Mouse (Mus musculus) heart, adult 2 months (tissue): ENCODE results near the gene Cyp2j7. TPM values are rescaled to one million over a fixed set of nuclear protein-coding genes. Genes with fewer than 3 reads are reported as not detected.
"Not testable (repeated sequence)": the region's sequence is repeated elsewhere in the genome, so short reads cannot be mapped to it uniquely, and the experiment has no call there.

ENCODE experiments used
- DNase-seq, 2 experiments: peaks; one replicate each; pipeline ENCODE4 v3.0.0; 2021
- H3K27ac ChIP-seq: fragments of 200-600 bp; 2 replicates; pipeline ENCODE4 v1.8.1; 2022
- H3K27me3 ChIP-seq: fragments of 200-500 bp; 2 replicates; pipeline ENCODE4 v1.6.1; 2012; ENCODE audit warnings: mild to moderate bottlenecking, low read length, inconsistent platforms, mixed read lengths; ENCODE audit not compliant: control insufficient read depth, insufficient read depth
- H3K36me3 ChIP-seq: fragments of 200-500 bp; 2 replicates; pipeline ENCODE4 v1.6.1; 2012; ENCODE audit warnings: low read length, inconsistent platforms; ENCODE audit not compliant: control insufficient read depth, insufficient read depth
- H3K4me1 ChIP-seq: fragments of 200-500 bp; 2 replicates; pipeline ENCODE4 v1.6.1; 2011; ENCODE audit warnings: low read length; ENCODE audit not compliant: control insufficient read depth, insufficient read depth
- H3K4me3 ChIP-seq: fragments of 200-600 bp; 2 replicates; pipeline ENCODE4 v1.8.1; 2022
- H3K79me2 ChIP-seq: fragments of 200-500 bp; replicated peaks from 2 replicates; pipeline ENCODE4 v1.6.1; 2012; ENCODE audit warnings: mild to moderate bottlenecking, inconsistent platforms, low read length, moderate library complexity, mixed read lengths; ENCODE audit not compliant: control insufficient read depth, insufficient read depth
- H3K9ac ChIP-seq: fragments of 200-500 bp; 2 replicates; pipeline ENCODE4 v1.6.1; 2012; ENCODE audit warnings: low read depth, mild to moderate bottlenecking, control low read depth, inconsistent platforms, low read length, mixed read lengths
- CTCF ChIP-seq: fragments of 200-600 bp; IDR thresholded peaks from 2 replicates; pipeline ENCODE4 v1.8.1; 2022; ENCODE audit warnings: antibody characterized with exemption, mild to moderate bottlenecking, moderate library complexity
- EP300 ChIP-seq: fragments of 200-500 bp; IDR thresholded peaks from 2 replicates; pipeline ENCODE4 v1.6.1; 2011; ENCODE audit warnings: low read depth, low read length, control low read depth; ENCODE audit not compliant: insufficient read depth
- POLR2A ChIP-seq: fragments of 200-500 bp; IDR thresholded peaks from 2 replicates; pipeline ENCODE4 v1.6.1; 2011; ENCODE audit warnings: mild to moderate bottlenecking, low read depth, low read length, control low read depth; ENCODE audit not compliant: insufficient read depth
- WGBS: fragments of 180-500 bp; shearing (Covaris S2); methylation state at CpG from one replicate; pipeline ENCODE4 v1.1.7; 2018; 5-methylcytosine and 5-hydroxymethylcytosine counted together
- intact Hi-C: fragments of 180-260 bp; cut with DNase I; formaldehyde crosslinking; loops from one replicate; pipeline ENCODE4 v1.15.1; 2025
- long read RNA-seq: library from polyadenylated mRNA; stranded (forward); transcript quantifications from one replicate; pipeline ENCODE4 v2.0.0, GENCODE M21; 2021
- polyA plus RNA-seq: library from polyadenylated mRNA; depleted of rRNA; stranded (reverse); fragments of >200 nt; gene quantifications from 2 replicates; pipeline ENCODE4 v1.2.3, GENCODE M21; 2012; rRNA removed
- total RNA-seq, 2 experiments: library from RNA; stranded (reverse); gene quantifications; 2 replicates each; pipeline ENCODE4 v1.2.3; 2021

The Cyp2j7 gene
- total RNA-seq, result not detected
- not detected in 2 replicates for polyA plus RNA-seq
- long read RNA-seq, result 0 reads

- Histone ChIP-seq H3K27me3 (no peaks in the 10 kb centered on the region), H3K4me1 (no peaks in the 10 kb centered on the region), H3K9ac (no peak within 1 kb of the TSS), H3K36me3 (no peaks in the 10 kb centered on the region), H3K4me3 (no peak within 1 kb of the TSS), H3K79me2 (no peaks in the 10 kb centered on the region), H3K27ac (no peak within 1 kb of the TSS)
- WGBS, result 70% methylated on average over 3 of the region's 3 CpGs
- intact Hi-C loops, result no loop called here
- no peak for TF ChIP-seq POLR2A
- TF ChIP-seq EP300, result no peak
- no peak for TF ChIP-seq CTCF
- DNase-seq, result no peak
These were observed at the start of gene Cyp2j7 for GRCm38 (mm10) chr4:96236559-96236958. Gene Cyp2j7, minus strand, starts transcription at chr4:96236659.

GRCm38 (mm10) chr4:96276896-96277295 lies 40.4 kb upstream of the Cyp2j7 start:
- not testable (repeated sequence) for H3K9ac ChIP-seq, H3K36me3 ChIP-seq, DNase-seq, H3K27me3 ChIP-seq, H3K79me2 ChIP-seq, H3K4me1 ChIP-seq, H3K4me3 ChIP-seq, H3K27ac ChIP-seq
- 52% methylated on average over 1 of the region's 1 CpGs for WGBS
- intact Hi-C loops, result loop anchor here (10.0 kb wide), 1 partner anchor 248 kb away; no protein-coding TSS in a partner anchor

GRCm38 (mm10) chr4:96273907-96274306 lies 37.4 kb upstream of the Cyp2j7 start:
- H3K4me1 ChIP-seq, result no peaks in the 10 kb centered on the region
- H3K9ac ChIP-seq, result no peak overlapping the region
- intact Hi-C loops, result loop anchor here (2.0 to 10.0 kb wide), 2 partner anchors 251 to 409 kb away; no protein-coding TSS in a partner anchor
- no peak overlapping the region for H3K27ac ChIP-seq
- H3K27me3 ChIP-seq, result no peaks in the 10 kb centered on the region
- no peaks in the 10 kb centered on the region for H3K79me2 ChIP-seq
- H3K4me3 ChIP-seq, result no peak overlapping the region
- DNase-seq, result peak in 1 of 2 experiments; percentile 22
- H3K36me3 ChIP-seq, result no peaks in the 10 kb centered on the region
- TF ChIP-seq EP300, result no peak
- TF ChIP-seq POLR2A, result no peak
- peak; percentile 69 for TF ChIP-seq CTCF

GRCm38 (mm10) chr4:96196701-96197100 lies 39.8 kb downstream of the Cyp2j7 start:
- Histone ChIP-seq H3K79me2 (no peaks in the 10 kb centered on the region), H3K4me3 (no peak overlapping the region), H3K36me3 (no peaks in the 10 kb centered on the region), H3K27ac (no peak overlapping the region), H3K4me1 (no peaks in the 10 kb centered on the region), H3K9ac (no peak overlapping the region), H3K27me3 (no peaks in the 10 kb centered on the region)
- DNase-seq, result no peak
- intact Hi-C loops, result no loop called here
- no peak for TF ChIP-seq CTCF
- no peak for TF ChIP-seq EP300
- no peak for TF ChIP-seq POLR2A
- 44% methylated on average over 1 of the region's 1 CpGs for WGBS

GRCm38 (mm10) chr4:96189321-96189720 lies 47.1 kb downstream of the Cyp2j7 start:
- intact Hi-C loops, H3K36me3 ChIP-seq, H3K4me3 ChIP-seq, H3K27me3 ChIP-seq, H3K27ac ChIP-seq, H3K4me1 ChIP-seq, H3K79me2 ChIP-seq, H3K9ac ChIP-seq, DNase-seq: not testable (repeated sequence)
- 78% methylated on average over 5 of the region's 5 CpGs for WGBS

GRCm38 (mm10) chr4:96188671-96189070 lies 47.8 kb downstream of the Cyp2j7 start:
- H3K4me1 ChIP-seq, H3K27me3 ChIP-seq, DNase-seq, H3K79me2 ChIP-seq, intact Hi-C loops, H3K9ac ChIP-seq, H3K27ac ChIP-seq, H3K4me3 ChIP-seq, H3K36me3 ChIP-seq: not testable (repeated sequence)
- 65% methylated on average over 2 of the region's 2 CpGs for WGBS

GRCm38 (mm10) chr4:96188146-96188545 lies 48.3 kb downstream of the Cyp2j7 start:
- 74% methylated on average over 2 of the region's 2 CpGs for WGBS
- H3K9ac ChIP-seq, H3K27ac ChIP-seq, DNase-seq, H3K4me1 ChIP-seq, H3K36me3 ChIP-seq, intact Hi-C loops, H3K4me3 ChIP-seq, H3K79me2 ChIP-seq, H3K27me3 ChIP-seq: not testable (repeated sequence)

- H3K9ac ChIP-seq, intact Hi-C loops, H3K27ac ChIP-seq, H3K79me2 ChIP-seq, DNase-seq, H3K36me3 ChIP-seq, H3K4me3 ChIP-seq, H3K4me1 ChIP-seq, H3K27me3 ChIP-seq: not testable (repeated sequence)
- 78% methylated on average over 2 of the region's 2 CpGs for WGBS
These were observed 51.7 kb downstream of the Cyp2j7 start for GRCm38 (mm10) chr4:96184716-96185115.
